ENCODE assay signal across 7 mouse cellular contexts in the genomic region with DNA sequence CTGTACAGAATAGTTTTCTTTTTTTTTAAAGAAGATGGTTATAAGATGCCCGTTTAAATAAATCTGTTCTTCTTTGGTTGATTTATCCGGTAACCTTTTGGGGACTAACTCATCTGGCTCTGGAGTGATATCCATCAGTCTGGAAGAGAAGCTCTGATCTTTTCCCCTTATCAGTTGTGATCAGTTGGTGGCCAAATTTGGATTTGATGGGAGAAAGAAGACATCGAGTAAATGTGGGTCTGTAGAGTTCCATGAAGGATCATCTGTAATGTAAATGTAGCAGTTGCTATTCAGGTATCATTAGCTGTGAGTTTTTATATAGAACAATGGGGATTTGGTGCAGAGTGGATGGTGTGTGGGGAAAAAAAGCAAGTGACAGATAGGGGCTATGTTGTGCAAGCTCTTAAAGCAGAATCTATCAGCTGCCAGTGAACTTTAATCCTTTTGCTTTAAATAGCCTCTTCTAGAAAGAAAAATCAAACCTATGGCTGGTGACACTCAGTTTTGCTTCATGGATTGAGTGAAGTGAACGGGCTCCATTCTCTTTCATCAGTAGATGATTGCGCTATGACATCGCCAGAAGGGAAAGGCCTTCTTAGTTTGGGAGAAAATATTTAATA. TPM values are rescaled to one million over a fixed set of nuclear protein-coding genes. Genes with fewer than 3 reads are reported as not detected.
DNase-seq lines count a peak whose midpoint lies in the region; ATAC-seq and TF ChIP-seq lines count a peak whose summit lies in the region.

No protein-coding gene starts in this region.

- peak overlapping the region; percentile 54 for H3K4me2 ChIP-seq in neural tube, embryonic 11.5 days (ENCODE audit: low read depth)
- H3K4me2 ChIP-seq in forebrain, embryonic 11.5 days (ENCODE audit: low read depth, low read length, severe bottlenecking): peak overlapping the region; percentile 48
- peak overlapping the region; percentile 78 for H3K4me2 ChIP-seq in limb, embryonic 15.5 days
- H3K4me2 ChIP-seq in stomach, postnatal 0 days (replicated peaks; ENCODE audit: low read depth): peak overlapping the region; percentile 88

- H3K4me3 ChIP-seq in neural tube, embryonic 11.5 days (ENCODE audit: low read depth, low read length): peak overlapping the region; percentile 89
- H3K4me3 ChIP-seq in forebrain, embryonic 11.5 days (ENCODE audit: low read depth, low read length): peak overlapping the region; percentile 83
- peak overlapping the region; percentile 82 for H3K4me3 ChIP-seq in limb, embryonic 15.5 days
- H3K4me3 ChIP-seq in stomach, postnatal 0 days (ENCODE audit: low read depth, low read length): peak overlapping the region; percentile 79

- TF ChIP-seq EP300 in stomach, postnatal 0 days (optimal IDR thresholded peaks at IDR 0.05): no peak

- H3K27me3 ChIP-seq in neural tube, embryonic 11.5 days (ENCODE audit: control insufficient read depth, insufficient read depth, low read length): no peaks in the 10 kb centered on the region
- H3K27me3 ChIP-seq in forebrain, embryonic 11.5 days (ENCODE audit: control insufficient read depth, insufficient read depth, low read length): no peaks in the 10 kb centered on the region
- H3K27me3 ChIP-seq in limb, embryonic 15.5 days: no peaks in the 10 kb centered on the region
- no peaks in the 10 kb centered on the region for H3K27me3 ChIP-seq in stomach, postnatal 0 days (ENCODE audit: control insufficient read depth, insufficient read depth, low read length)

- TF ChIP-seq CTCF in stomach, postnatal 0 days (IDR thresholded peaks at IDR 0.05; ENCODE audit: low read depth): no peak

- DNase-seq in neural tube, embryonic 11.5 days (ENCODE audit: low spot score): no peak
- DNase-seq in neural tube, embryonic 10.5 days (ENCODE audit: extremely low spot score, low spot score): no peak
- no peak for DNase-seq in forebrain, embryonic 11.5 days (ENCODE audit: low spot score)
- DNase-seq in stomach, postnatal 0 days (ENCODE audit: low spot score): no peak
- no peak for DNase-seq in adrenal gland, adult 18-20 months (ENCODE audit: low spot score in 2 of 2)
- DNase-seq in adipocyte (ENCODE audit: low spot score): no peak

- no peaks in the 10 kb centered on the region for H3K9me3 ChIP-seq in neural tube, embryonic 11.5 days (ENCODE audit: control insufficient read depth, low read length)
- H3K9me3 ChIP-seq in forebrain, embryonic 11.5 days (ENCODE audit: control insufficient read depth, low read length): no peaks in the 10 kb centered on the region
- H3K9me3 ChIP-seq in limb, embryonic 15.5 days: no peaks in the 10 kb centered on the region
- no peaks in the 10 kb centered on the region for H3K9me3 ChIP-seq in stomach, postnatal 0 days (ENCODE audit: control insufficient read depth, low read length)

- peaks cover 5% of the 10 kb centered on the region; the same call in 1 of the 2 replicates for H3K4me1 ChIP-seq in neural tube, embryonic 11.5 days (ENCODE audit: control insufficient read depth, insufficient read depth, low read length)
- peaks cover 4% of the 10 kb centered on the region for H3K4me1 ChIP-seq in forebrain, embryonic 11.5 days (replicated peaks; ENCODE audit: control insufficient read depth, insufficient read depth, low read length)
- H3K4me1 ChIP-seq in limb, embryonic 15.5 days: peaks cover 21% of the 10 kb centered on the region
- no peaks in the 10 kb centered on the region; the same call in 1 of the 2 replicates for H3K4me1 ChIP-seq in stomach, postnatal 0 days (replicated peaks; ENCODE audit: control insufficient read depth, insufficient read depth)

- H3K36me3 ChIP-seq in neural tube, embryonic 11.5 days (ENCODE audit: control insufficient read depth, insufficient read depth, low read length): no peaks in the 10 kb centered on the region
- H3K36me3 ChIP-seq in forebrain, embryonic 11.5 days (ENCODE audit: control insufficient read depth, insufficient read depth, low read length): no peaks in the 10 kb centered on the region
- H3K36me3 ChIP-seq in limb, embryonic 15.5 days: no peaks in the 10 kb centered on the region
- H3K36me3 ChIP-seq in stomach, postnatal 0 days (ENCODE audit: control insufficient read depth, insufficient read depth, low read length): no peaks in the 10 kb centered on the region

- H3K27ac ChIP-seq in neural tube, embryonic 11.5 days (ENCODE audit: low read depth, low read length): no peak overlapping the region
- no peak overlapping the region for H3K27ac ChIP-seq in forebrain, embryonic 11.5 days (ENCODE audit: low read depth, low read length)
- peak overlapping the region; percentile 99; the same call in 1 of the 2 replicates for H3K27ac ChIP-seq in limb, embryonic 15.5 days
- H3K27ac ChIP-seq in stomach, postnatal 0 days (replicated peaks): peak overlapping the region; percentile 1; the same call in 1 of the 2 replicates

- no peak for ATAC-seq in neural tube, embryonic 11.5 days (ENCODE audit: insufficient read depth, low FRiP score, low TSS enrichment)
- no peak for ATAC-seq in forebrain, embryonic 11.5 days (replicated peaks; ENCODE audit: low FRiP score)
- no peak for ATAC-seq in limb, embryonic 15.5 days (ENCODE audit: insufficient number of reproducible peaks, low FRiP score, low TSS enrichment, low read depth)
- no peak for ATAC-seq in stomach, postnatal 0 days (ENCODE audit: low FRiP score, low TSS enrichment)

- WGBS in neural tube, embryonic 11.5 days: 49% methylated on average over 6 of the region's 6 CpGs
- 41% methylated on average over 6 of the region's 6 CpGs for WGBS in forebrain, embryonic 11.5 days
- 38% methylated on average over 6 of the region's 6 CpGs for WGBS in limb, embryonic 15.5 days
- 23% methylated on average over 6 of the region's 6 CpGs for WGBS in stomach, postnatal 0 days

- H3K9ac ChIP-seq in neural tube, embryonic 11.5 days (ENCODE audit: low read length): peak overlapping the region; percentile 83
- H3K9ac ChIP-seq in forebrain, embryonic 11.5 days (ENCODE audit: low read length): peak overlapping the region; percentile 89
- H3K9ac ChIP-seq in limb, embryonic 15.5 days: peak overlapping the region; percentile 89; the same call in 1 of the 2 replicates
- peak overlapping the region; percentile 88 for H3K9ac ChIP-seq in stomach, postnatal 0 days (ENCODE audit: low read length)

RNA-seq across cellular contexts. Expression of a gene that starts 1.1 kb away (rescaled TPM):
- polyA plus RNA-seq in neural tube, embryonic 11.5 days (2014; fragmentation: Nextera tagmentation; extraction: Ambion mirVana): 36.0 and 38.4 TPM in 2 replicates
- polyA plus RNA-seq in forebrain, embryonic 11.5 days (2014; fragmentation: Nextera tagmentation; extraction: Ambion mirVana): 41.5 and 43.5 TPM in 2 replicates
- 13.1 and 14.4 TPM in 2 replicates for polyA plus RNA-seq in limb, embryonic 15.5 days (2015; fragmentation: Nextera tagmentation; extraction: Ambion mirVana)
- polyA plus RNA-seq in stomach, postnatal 0 days (2015; fragmentation: Nextera tagmentation; extraction: Ambion mirVana): 12.2 and 12.6 TPM in 2 replicates
- 10 to 100 TPM; 43.5 to 91.1 TPM for total RNA-seq in adrenal gland, adult 18-20 months (2021)

RNA-seq across cellular contexts. Expression of a gene that starts 10.8 kb away (rescaled TPM):
- polyA plus RNA-seq in neural tube, embryonic 11.5 days (2014; fragmentation: Nextera tagmentation; extraction: Ambion mirVana): 22.7 TPM in 2 replicates
- polyA plus RNA-seq in forebrain, embryonic 11.5 days (2014; fragmentation: Nextera tagmentation; extraction: Ambion mirVana): 22.7 and 25.0 TPM in 2 replicates
- 49.2 and 54.0 TPM in 2 replicates for polyA plus RNA-seq in limb, embryonic 15.5 days (2015; fragmentation: Nextera tagmentation; extraction: Ambion mirVana)
- 35.9 and 38.3 TPM in 2 replicates for polyA plus RNA-seq in stomach, postnatal 0 days (2015; fragmentation: Nextera tagmentation; extraction: Ambion mirVana)
- 10 to 100 TPM; 47.2 to 74.5 TPM for total RNA-seq in adrenal gland, adult 18-20 months (2021)

RNA-seq across cellular contexts. Expression of a gene that starts 47.1 kb away (rescaled TPM):
- polyA plus RNA-seq in neural tube, embryonic 11.5 days (2014; fragmentation: Nextera tagmentation; extraction: Ambion mirVana): not detected in 2 replicates
- 0.33 TPM in 1 of 2 replicates, not detected in the other for polyA plus RNA-seq in forebrain, embryonic 11.5 days (2014; fragmentation: Nextera tagmentation; extraction: Ambion mirVana)
- not detected in 2 replicates for polyA plus RNA-seq in limb, embryonic 15.5 days (2015; fragmentation: Nextera tagmentation; extraction: Ambion mirVana)
- not detected in 2 replicates for polyA plus RNA-seq in stomach, postnatal 0 days (2015; fragmentation: Nextera tagmentation; extraction: Ambion mirVana)
- under 1 TPM; 0.73 to 0.99 TPM for total RNA-seq in adrenal gland, adult 18-20 months (2021)

Comparison
In these comparisons a context has a peak if more than half of its experiments do, and no peak if none do; other contexts are left out.
1. H3K27ac ChIP-seq: peak in limb, embryonic 15.5 days (single experiment) and stomach, postnatal 0 days (single experiment); none in neural tube, embryonic 11.5 days (single experiment) and forebrain, embryonic 11.5 days (single experiment).
2. Peak in every context shown above with its lines, with median percentiles within 50 percentile points of each other: H3K4me2 ChIP-seq, H3K4me3 ChIP-seq and H3K9ac ChIP-seq.